Mouse (Mus musculus) ES-E14 (cell line): ENCODE measurements at regions not wholly inside any gene's neighbourhood (a gene's known extent, or its start where the extent isn't known, plus 50 kb on each side); places are given as distances from the start of the nearest gene placed in this dataset.
"Not testable (repeated sequence)": the region's sequence is repeated elsewhere in the genome, so short reads cannot be mapped to it uniquely, and the experiment has no call there.

Source experiments
- DNase-seq: peaks from one replicate; pipeline ENCODE4 v3.0.0-alpha.2; 2013; ENCODE audit warnings: low read depth, low spot score
- H3K27ac ChIP-seq: 2 replicates; pipeline ENCODE4 v1.5.1; 2012; ENCODE audit warnings: low read depth, mild to moderate bottlenecking, low read length, moderate library complexity, mixed read lengths; ENCODE audit not compliant: poor library complexity, insufficient read depth, severe bottlenecking
- H3K36me3 ChIP-seq: 2 replicates; pipeline ENCODE4 v1.6.1; 2012; ENCODE audit warnings: mild to moderate bottlenecking, low read length, moderate library complexity, mixed read lengths; ENCODE audit not compliant: control insufficient read depth, poor library complexity, insufficient read depth, severe bottlenecking
- H3K4me1 ChIP-seq, 2 experiments: fragments of 150-350 bp in 1 of 2; sonication (generic) in 1 of 2; 2 replicates each; pipeline ENCODE4 v1.6.1; 2012; ENCODE audit warnings: low read length in 2 of 2, mild to moderate bottlenecking in 1 of 2, mixed read lengths in 1 of 2; ENCODE audit not compliant: control insufficient read depth in 2 of 2, insufficient read depth in 2 of 2, poor library complexity in 1 of 2
- H3K4me3 ChIP-seq, 2 experiments: fragments of 150-350 bp in 1 of 2; sonication (generic) in 1 of 2; 2 replicates each; pipeline ENCODE4 v1.5.1; 2012; ENCODE audit warnings: low read length in 2 of 2, low read depth in 1 of 2, mild to moderate bottlenecking in 1 of 2, mixed read lengths in 1 of 2; ENCODE audit not compliant: insufficient read depth in 1 of 2, poor library complexity in 1 of 2, severe bottlenecking in 1 of 2
- H3K9ac ChIP-seq: 2 replicates; pipeline ENCODE4 v1.6.1; 2012; ENCODE audit warnings: low read depth, mild to moderate bottlenecking, low read length, mixed read lengths; ENCODE audit not compliant: poor library complexity, insufficient read depth, severe bottlenecking
- H3K9me3 ChIP-seq: fragments of 150-350 bp; sonication (generic); 2 replicates; pipeline ENCODE4 v1.6.1; 2012; ENCODE audit warnings: low read depth, mild to moderate bottlenecking, low read length; ENCODE audit not compliant: control insufficient read depth, insufficient read depth
- CHD2 ChIP-seq: IDR thresholded peaks from 2 replicates; pipeline ENCODE4 v1.6.1; 2014; ENCODE audit warnings: mild to moderate bottlenecking, low read depth, low read length, inconsistent platforms
- HCFC1 ChIP-seq: IDR thresholded peaks from 2 replicates; pipeline ENCODE4 v1.6.1; 2012; ENCODE audit warnings: low read length, inconsistent platforms, borderline replicate concordance; ENCODE audit not compliant: insufficient read depth
- MAFK ChIP-seq: IDR thresholded peaks from 2 replicates; pipeline ENCODE4 v1.6.1; 2014; ENCODE audit warnings: mild to moderate bottlenecking, low read depth, low read length, inconsistent platforms; ENCODE audit not compliant: insufficient read depth
- ZC3H11A ChIP-seq: IDR thresholded peaks from 2 replicates; pipeline ENCODE4 v1.6.1; 2012; ENCODE audit warnings: low read depth, mild to moderate bottlenecking, inconsistent platforms, low read length, borderline replicate concordance
- ZNF384 ChIP-seq: IDR thresholded peaks from 2 replicates; pipeline ENCODE4 v1.6.1; 2012; ENCODE audit warnings: low read depth, low read length, inconsistent platforms
- in situ Hi-C, 2 experiments: fragments of 600-800 bp; cut with MboI; formaldehyde crosslinking; loops; one replicate each; pipeline ENCODE4 v1.15.1; 2025; ENCODE audit warnings: low sequenced_read_pairs in 2 of 2, inconsistent platforms in 1 of 2; ENCODE audit not compliant: unreplicated experiment in 2 of 2

DNA sequence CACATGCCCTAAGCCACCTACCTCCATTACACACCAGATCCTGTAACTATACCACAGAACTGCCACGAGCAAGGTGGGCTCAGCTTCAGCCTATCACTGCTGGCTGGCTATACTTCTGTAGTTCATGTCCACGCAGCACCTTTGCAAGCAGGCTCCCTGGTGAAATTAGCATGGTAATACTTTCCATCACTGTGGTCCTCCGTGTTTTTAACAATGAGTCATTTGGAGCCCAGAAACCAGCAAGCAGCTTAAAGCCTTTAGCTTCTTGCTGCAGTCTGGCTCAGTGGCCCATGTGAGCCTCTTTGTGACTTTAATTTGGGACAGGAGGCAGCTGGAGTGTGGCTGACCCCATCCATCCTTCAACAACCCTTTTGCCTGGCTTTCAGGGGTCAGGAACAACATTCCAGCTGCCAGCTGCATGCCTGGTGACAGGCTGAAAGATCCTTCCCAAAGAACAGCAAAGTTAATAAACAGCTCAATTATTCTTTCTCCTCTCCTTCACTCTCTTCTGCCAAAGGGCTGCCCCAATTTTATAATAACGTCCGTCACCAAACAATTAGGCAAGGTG lies 122.1 kb upstream of the Intu start:
- in situ Hi-C loops: no loop called here
- Histone ChIP-seq H3K36me3 (no peaks in the 10 kb centered on the region), H3K9ac (no peak overlapping the region), H3K27ac (no peak overlapping the region), H3K4me1 (no peaks in the 10 kb centered on the region), H3K9me3 (no peaks in the 10 kb centered on the region), H3K4me3 (no peak overlapping the region)
- DNase-seq: no peak
- TF ChIP-seq MAFK (no peak), HCFC1 (no peak), ZNF384 (no peak), CHD2 (no peak), ZC3H11A (no peak)

DNA sequence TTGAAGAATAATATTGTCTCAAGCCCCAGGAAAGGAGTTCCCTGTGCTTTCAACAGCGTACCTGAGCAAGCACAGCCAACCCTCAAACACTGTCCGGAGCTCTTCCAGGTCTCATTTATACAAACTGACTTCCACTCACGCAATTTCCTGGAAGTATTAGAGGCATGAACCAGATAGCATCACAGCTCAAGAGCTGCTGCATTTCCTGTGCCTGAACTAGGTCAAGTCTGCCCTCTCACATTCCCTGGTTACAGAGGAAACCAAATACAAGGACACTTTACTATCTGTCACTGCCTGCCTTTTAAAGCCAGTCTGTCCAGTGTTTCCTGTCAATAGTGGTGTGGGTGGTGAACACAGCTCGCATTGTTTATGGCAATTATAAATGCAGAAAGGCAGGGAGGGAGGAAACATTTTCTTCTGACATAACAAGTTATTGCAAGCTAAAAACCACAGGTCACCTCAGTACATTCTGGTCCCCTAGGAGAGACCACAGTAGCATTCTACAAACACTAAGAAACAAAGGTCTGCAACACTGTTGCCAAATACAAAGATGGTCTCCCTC lies 120.3 kb upstream of the Intu start:
- Histone ChIP-seq H3K36me3 (no peaks in the 10 kb centered on the region), H3K4me1 (no peaks in the 10 kb centered on the region), H3K9ac (no peak overlapping the region), H3K9me3 (no peaks in the 10 kb centered on the region), H3K4me3 (no peak overlapping the region), H3K27ac (no peak overlapping the region)
- TF ChIP-seq ZC3H11A (no peak), ZNF384 (no peak), HCFC1 (no peak)
- in situ Hi-C loops: no loop called here
- DNase-seq: no peak

GRCm38 (mm10) chr3:40425183-40425844 lies 105.8 kb upstream of the Intu start:
- H3K9ac ChIP-seq, H3K4me3 ChIP-seq, H3K27ac ChIP-seq, DNase-seq, in situ Hi-C loops, H3K9me3 ChIP-seq, H3K4me1 ChIP-seq, H3K36me3 ChIP-seq: not testable (repeated sequence)

- in situ Hi-C loops: no loop called here
- Histone ChIP-seq H3K4me1 (no peaks in the 10 kb centered on the region), H3K27ac (no peak overlapping the region), H3K36me3 (no peaks in the 10 kb centered on the region), H3K4me3 (no peak overlapping the region), H3K9me3 (no peaks in the 10 kb centered on the region), H3K9ac (no peak overlapping the region)
- TF ChIP-seq HCFC1 (no peak), ZNF384 (no peak), MAFK (no peak), ZC3H11A (no peak), CHD2 (no peak)
- DNase-seq: no peak
These were observed 105.0 kb upstream of the Intu start for GRCm38 (mm10) chr3:40426070-40426469.

DNA sequence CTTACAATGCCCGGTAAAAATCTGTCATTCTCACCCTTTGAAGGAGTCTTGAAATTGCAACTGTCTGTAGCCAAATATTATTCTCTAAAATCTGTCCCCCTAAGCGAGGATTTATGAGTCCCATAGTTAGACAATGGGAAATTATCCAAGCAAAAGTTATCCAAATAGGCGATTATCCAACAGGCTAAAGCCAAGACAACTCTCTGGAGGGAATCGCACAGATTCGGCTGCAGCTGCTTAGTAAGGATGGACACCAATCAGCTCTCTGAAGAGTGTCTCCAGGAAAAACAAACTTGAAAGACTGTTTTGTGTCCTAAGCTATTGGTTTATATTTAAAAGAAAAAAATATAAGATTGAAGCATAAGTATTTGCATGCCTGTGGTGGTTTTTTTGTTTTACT lies 103.1 kb upstream of the Intu start:
- H3K27ac ChIP-seq: no peak overlapping the region
- H3K4me3 ChIP-seq: no peak overlapping the region
- H3K4me1 ChIP-seq: no peaks in the 10 kb centered on the region
- H3K9me3 ChIP-seq: no peaks in the 10 kb centered on the region
- no peaks in the 10 kb centered on the region for H3K36me3 ChIP-seq
- TF ChIP-seq CHD2 (no peak), HCFC1 (no peak), ZC3H11A (no peak), ZNF384 (no peak), MAFK (no peak)
- no peak for DNase-seq
- in situ Hi-C loops: no loop called here
- H3K9ac ChIP-seq: no peak overlapping the region
